Mouse (Mus musculus) G1E (cell line): ENCODE results near the gene Kcnb1. TPM values are rescaled to one million over a fixed set of nuclear protein-coding genes. Genes with fewer than 3 reads are reported as not detected.
A peak's percentile ranks its signal among the peaks of the same experiment; 100 is the strongest.

ENCODE experiments used
- ATAC-seq: 2 replicates; pipeline ENCODE4 v1.8.0; 2016; ENCODE audit warnings: mild to moderate bottlenecking; ENCODE audit not compliant: insufficient number of reproducible peaks, poor library complexity, low FRiP score, severe bottlenecking; ENCODE audit errors: extremely low read depth
- DNase-seq: peaks from one replicate; pipeline ENCODE4 v3.0.0; 2012; ENCODE audit warnings: low spot score
- H3K27me3 ChIP-seq: 2 replicates; pipeline ENCODE4 v1.6.1; 2012; ENCODE audit warnings: mild to moderate bottlenecking, low read length, inconsistent platforms; ENCODE audit not compliant: insufficient read depth
- H3K36me3 ChIP-seq: replicated peaks from 2 replicates; pipeline ENCODE3; 2012; ENCODE audit warnings: mild to moderate bottlenecking, inconsistent platforms
- H3K4me1 ChIP-seq: 2 replicates; pipeline ENCODE4 v1.6.1; 2012; ENCODE audit warnings: low read depth, low read length, inconsistent platforms, mixed read lengths; ENCODE audit not compliant: insufficient read depth
- H3K4me3 ChIP-seq: 2 replicates; pipeline ENCODE4 v1.5.1; 2012; ENCODE audit warnings: low read depth, mild to moderate bottlenecking, inconsistent platforms, low read length, moderate library complexity, mixed read lengths
- H3K9me3 ChIP-seq: replicated peaks from 2 replicates; pipeline ENCODE4 v1.6.1; 2012; ENCODE audit warnings: inconsistent platforms
- CTCF ChIP-seq: IDR thresholded peaks from 2 replicates; pipeline ENCODE4 v1.5.1; 2012; ENCODE audit warnings: low read depth, low read length, inconsistent platforms, mixed read lengths
- GATA1 ChIP-seq: IDR thresholded peaks from 2 replicates; pipeline ENCODE4 v1.6.1; 2012; ENCODE audit warnings: borderline replicate concordance, low read length, inconsistent platforms, mixed read lengths
- GATA2 ChIP-seq: IDR thresholded peaks from 2 replicates; pipeline ENCODE4 v1.6.1; 2012; ENCODE audit warnings: low read depth, low read length, inconsistent platforms, borderline replicate concordance
- POLR2AphosphoS5 ChIP-seq: IDR thresholded peaks from 2 replicates; pipeline ENCODE4 v1.6.1; 2012; ENCODE audit warnings: low read depth, low read length, inconsistent platforms; ENCODE audit not compliant: insufficient replicate concordance
- TAL1 ChIP-seq: conservative IDR thresholded peaks from 2 replicates; pipeline ENCODE4 v1.6.1; 2012; ENCODE audit warnings: low read depth, low read length, inconsistent platforms, mixed read lengths
- polyA plus RNA-seq: library from polyadenylated mRNA; stranded (reverse); fragments of >175 nt; gene quantifications from 2 replicates; pipeline ENCODE4 v1.2.3, GENCODE M21; 2012
- total RNA-seq, 2 experiments: library from RNA; stranded (forward) in 1 of 2; stranded (reverse) in 1 of 2; fragments of 200-1000 nt in 1 of 2; fragments of >200 nt in 1 of 2; fragmentation: Nextera tagmentation in 1 of 2; gene quantifications; 2 replicates each; pipeline ENCODE4 v1.2.3; 2014 to 2017

Gene Kcnb1
- total and polyA plus RNA-seq, 3 experiments, result 0.22 TPM; not detected in 2

GRCm38 (mm10) chr2:167144439-167145307 is 45.3 kb downstream of the Kcnb1 start:
- no peak for ATAC-seq
- TF ChIP-seq GATA2, result no peak
- TF ChIP-seq POLR2AphosphoS5, result no peak
- TF ChIP-seq GATA1, result no peak
- TF ChIP-seq TAL1, result no peak
- TF ChIP-seq CTCF, result no peak
- Histone ChIP-seq H3K9me3 (no peaks in the 10 kb centered on the region), H3K36me3 (no peaks in the 10 kb centered on the region), H3K4me1 (peaks cover 6% of the 10 kb centered on the region), H3K4me3 (no peak overlapping the region), H3K27me3 (peaks cover 3% of the 10 kb centered on the region; the same call in 1 of the 2 replicates)
- DNase-seq, result no peak

- peaks cover 6% of the 10 kb centered on the region for H3K4me1 ChIP-seq
Measured at GRCm38 (mm10) chr2:167143914-167144313, 46.0 kb downstream of the Kcnb1 start.

GRCm38 (mm10) chr2:167142282-167142681 is 47.7 kb downstream of the Kcnb1 start:
- H3K4me1 ChIP-seq, result peaks cover 6% of the 10 kb centered on the region
- TF ChIP-seq CTCF (no peak), GATA1 (no peak), TAL1 (no peak), GATA2 (no peak), POLR2AphosphoS5 (no peak)
- ATAC-seq (no peak), DNase-seq (no peak)
- no peaks in the 10 kb centered on the region for H3K36me3 ChIP-seq
- H3K27me3 ChIP-seq, result peaks cover 4% of the 10 kb centered on the region; the same call in 1 of the 2 replicates
- H3K4me3 ChIP-seq, result no peak overlapping the region
- H3K9me3 ChIP-seq, result no peaks in the 10 kb centered on the region

More at GRCm38 (mm10) chr2:167143914-167144313, 46.0 kb downstream of the Kcnb1 start:
- ATAC-seq, result no peak
- H3K9me3 ChIP-seq, result no peaks in the 10 kb centered on the region
- no peak for DNase-seq
- TF ChIP-seq CTCF (no peak), TAL1 (no peak), GATA2 (no peak), POLR2AphosphoS5 (no peak), GATA1 (no peak)
- no peak overlapping the region for H3K4me3 ChIP-seq
- H3K27me3 ChIP-seq, result peaks cover 4% of the 10 kb centered on the region; the same call in 1 of the 2 replicates
- H3K36me3 ChIP-seq, result no peaks in the 10 kb centered on the region

DNA sequence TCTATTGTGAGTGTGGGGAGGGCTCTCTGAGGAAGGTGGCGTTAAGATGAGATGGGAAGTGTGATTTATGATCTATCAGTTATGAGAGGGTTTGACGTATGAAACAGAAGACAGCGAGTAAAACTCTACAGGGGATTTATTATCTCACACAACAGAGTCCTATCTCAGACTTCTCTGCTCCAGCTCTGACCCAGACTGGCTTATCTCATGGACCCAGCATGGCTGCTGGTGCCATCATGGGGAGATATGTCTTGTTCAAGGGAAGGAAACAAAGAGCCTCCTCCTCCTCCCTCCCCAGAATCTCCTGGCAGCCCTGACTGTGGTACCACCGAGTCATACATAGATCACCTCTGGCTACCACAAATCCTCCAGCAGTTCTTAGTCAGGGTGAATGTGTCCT is 48.1 kb downstream of the Kcnb1 start:
- Histone ChIP-seq H3K4me3 (no peak overlapping the region), H3K36me3 (no peaks in the 10 kb centered on the region), H3K4me1 (peaks cover 6% of the 10 kb centered on the region), H3K27me3 (peaks cover 4% of the 10 kb centered on the region; the same call in 1 of the 2 replicates), H3K9me3 (no peaks in the 10 kb centered on the region)
- TF ChIP-seq TAL1 (peak; percentile 39; the same call in 1 of the 2 replicates), POLR2AphosphoS5 (no peak), GATA2 (no peak), CTCF (no peak), GATA1 (no peak)
- ATAC-seq (peak; percentile 62), DNase-seq (no peak)

GRCm38 (mm10) chr2:167139801-167140269 is 50.1 kb downstream of the Kcnb1 start:
- TF ChIP-seq GATA1, result no peak
- no peak for TF ChIP-seq CTCF
- TF ChIP-seq TAL1, result no peak
- TF ChIP-seq GATA2, result no peak
- TF ChIP-seq POLR2AphosphoS5, result no peak
- H3K9me3 ChIP-seq, result no peaks in the 10 kb centered on the region
- no peaks in the 10 kb centered on the region for H3K36me3 ChIP-seq
- DNase-seq, result no peak
- no peak for ATAC-seq
- H3K4me1 ChIP-seq, result peaks cover 6% of the 10 kb centered on the region
- H3K4me3 ChIP-seq, result no peak overlapping the region
- H3K27me3 ChIP-seq, result peaks cover 4% of the 10 kb centered on the region; the same call in 1 of the 2 replicates

- H3K4me1 ChIP-seq, result peaks cover 6% of the 10 kb centered on the region
- no peaks in the 10 kb centered on the region for H3K36me3 ChIP-seq
- H3K27me3 ChIP-seq, result peaks cover 4% of the 10 kb centered on the region; the same call in 1 of the 2 replicates
- H3K4me3 ChIP-seq, result no peak overlapping the region
- H3K9me3 ChIP-seq, result no peaks in the 10 kb centered on the region
- no peak for DNase-seq
- ATAC-seq, result no peak
- TF ChIP-seq GATA2 (no peak), POLR2AphosphoS5 (no peak), CTCF (no peak), TAL1 (no peak), GATA1 (no peak)
Measured at GRCm38 (mm10) chr2:167138611-167139010, 51.3 kb downstream of the Kcnb1 start.
